Mouse (Mus musculus) erythroblast, embryonic 14.5 days (primary cell): ENCODE results near the gene Map2k2.

ENCODE experiments used
- GATA1 ChIP-seq: IDR thresholded peaks from 2 replicates; pipeline ENCODE4 v1.6.1; 2012; ENCODE audit warnings: low read length, inconsistent platforms, mixed read lengths
- TAL1 ChIP-seq: IDR thresholded peaks from 3 replicates; pipeline ENCODE4 v1.6.1; 2012; ENCODE audit warnings: low read length, inconsistent platforms, mixed read lengths

- TF ChIP-seq GATA1 (no peak), TAL1 (no peak)
These were observed 36.9 kb downstream of the Map2k2 start for GRCm38 (mm10) chr10:81142551-81142981.
